Mouse (Mus musculus): ENCODE measurements around the gene Cped1. TPM values are rescaled to one million over a fixed set of nuclear protein-coding genes. Genes with fewer than 3 reads are reported as not detected.
"Not testable (repeated sequence)": the region's sequence is repeated elsewhere in the genome, so short reads cannot be mapped to it uniquely, and the experiment has no call there.

Gene Cped1
- total RNA-seq, 2 experiments from 2014 or later, result 0.72 to 2.1 TPM

DNA sequence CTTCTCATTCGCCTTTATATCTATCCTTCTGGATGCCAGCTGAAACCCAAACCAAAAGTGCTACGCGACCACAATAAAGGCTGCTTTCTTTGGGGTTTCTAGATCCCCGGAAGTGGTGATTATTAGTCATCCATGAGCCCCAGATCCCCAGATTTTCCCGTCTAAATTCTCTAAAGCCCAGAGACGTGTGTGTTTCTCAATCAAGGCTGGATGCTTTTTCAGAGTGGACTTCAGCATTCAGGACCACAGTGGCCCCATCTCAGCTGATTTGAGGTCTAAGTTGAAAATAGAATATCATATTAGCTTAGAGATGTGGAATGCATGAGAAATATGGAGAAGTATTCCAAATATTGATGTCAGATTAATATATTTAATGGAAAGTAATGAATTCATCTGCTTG lies 226.4 kb downstream of the Cped1 start:
- ATAC-seq (replicated peaks; ENCODE audit: poor library complexity, severe bottlenecking), result no peak

DNA sequence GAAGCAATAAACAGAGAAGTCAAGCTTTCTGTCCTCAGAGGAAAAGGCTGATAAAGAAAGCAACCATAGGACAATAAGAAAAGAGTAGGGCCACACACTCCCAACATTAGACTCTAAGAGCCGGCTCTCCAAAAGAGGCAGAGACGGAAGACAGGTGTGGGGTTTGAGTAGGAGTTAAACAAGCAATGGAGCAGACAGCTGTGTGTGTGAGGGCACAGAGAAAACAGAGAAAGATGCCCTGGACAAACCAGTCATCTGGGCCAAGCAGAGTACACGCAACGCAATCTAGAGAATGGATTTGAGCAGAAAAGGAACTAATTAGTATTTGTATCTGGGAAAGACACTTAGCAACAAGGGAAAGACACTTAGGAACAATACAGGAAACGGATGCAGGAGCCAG lies 227.5 kb downstream of the Cped1 start:
- ATAC-seq (replicated peaks; ENCODE audit: poor library complexity, severe bottlenecking), result no peak

DNA sequence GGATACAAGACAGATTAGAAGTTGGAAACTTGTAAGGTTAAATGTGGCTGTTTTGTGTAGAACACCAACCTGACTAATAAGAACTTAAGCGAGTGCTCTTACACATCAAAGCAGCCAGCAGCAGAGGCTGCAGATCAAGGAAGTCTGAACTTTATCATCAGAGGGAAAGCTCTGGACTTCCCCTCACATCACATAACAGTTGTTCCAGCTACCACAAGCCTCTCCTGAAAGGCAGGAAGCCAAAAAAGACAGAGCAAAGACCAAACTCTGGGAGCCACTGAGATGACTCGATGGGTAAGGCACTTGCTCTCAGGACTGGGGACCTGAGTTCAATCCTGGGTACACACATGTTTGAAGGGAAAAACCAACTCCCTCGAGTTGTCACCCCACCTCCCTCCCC lies 228.1 kb downstream of the Cped1 start:
- ATAC-seq (replicated peaks; ENCODE audit: poor library complexity, severe bottlenecking), result no peak; the same call in 1 of the 2 replicates

DNA sequence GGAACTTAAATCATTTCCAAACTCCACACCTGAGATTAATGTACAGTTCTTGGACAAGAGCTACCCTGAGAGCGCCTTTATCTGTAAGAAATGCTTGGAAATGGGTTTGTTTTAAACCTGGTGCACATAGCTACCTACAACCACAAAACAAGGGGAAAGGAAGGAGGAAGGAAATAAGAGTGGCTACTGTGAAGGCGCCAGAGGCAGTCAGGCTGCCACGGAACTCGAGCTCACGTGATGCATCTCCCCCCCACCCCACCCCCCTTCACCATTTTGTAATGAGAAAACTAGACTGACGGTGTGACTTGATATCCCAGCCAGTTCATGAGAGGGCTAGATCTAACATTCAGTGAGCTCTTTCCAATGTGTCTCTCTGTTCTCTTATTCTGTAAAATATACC lies 228.9 kb downstream of the Cped1 start:
- peak; percentile 56 for ATAC-seq (replicated peaks; ENCODE audit: poor library complexity, severe bottlenecking)

DNA sequence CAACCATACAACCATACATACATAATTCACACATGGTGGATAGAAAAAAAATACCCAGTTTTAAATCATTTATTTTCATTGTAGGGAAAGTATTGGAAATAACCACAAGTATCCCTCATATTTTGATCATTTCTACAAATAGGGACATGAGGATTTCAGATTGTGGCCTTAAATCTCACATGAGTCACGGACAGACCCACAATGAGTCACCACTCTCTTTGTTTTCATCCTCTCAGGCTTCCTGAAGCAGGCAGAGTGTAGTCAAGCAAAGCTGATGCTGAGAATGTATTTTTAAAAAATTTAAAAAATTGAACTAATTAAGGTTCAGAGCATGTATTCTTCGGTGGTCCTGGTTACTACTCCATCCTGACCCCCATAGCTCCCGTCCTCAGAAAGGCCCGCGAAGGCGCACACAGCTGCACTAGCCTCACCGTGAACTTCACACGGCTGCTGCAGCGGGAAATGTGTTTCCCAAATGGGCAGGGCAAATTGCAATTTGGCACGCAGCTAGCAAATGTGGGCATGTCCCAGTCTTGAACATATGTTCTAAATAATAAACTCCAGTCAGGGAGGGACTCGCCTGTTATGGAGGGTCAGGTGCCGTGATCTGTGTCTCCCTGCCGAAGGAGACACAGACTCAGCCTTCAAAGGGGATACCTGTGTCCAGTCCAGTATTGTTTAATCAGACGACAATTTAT lies 230.7 kb downstream of the Cped1 start:
- ATAC-seq (replicated peaks; ENCODE audit: poor library complexity, severe bottlenecking), result no peak

DNA sequence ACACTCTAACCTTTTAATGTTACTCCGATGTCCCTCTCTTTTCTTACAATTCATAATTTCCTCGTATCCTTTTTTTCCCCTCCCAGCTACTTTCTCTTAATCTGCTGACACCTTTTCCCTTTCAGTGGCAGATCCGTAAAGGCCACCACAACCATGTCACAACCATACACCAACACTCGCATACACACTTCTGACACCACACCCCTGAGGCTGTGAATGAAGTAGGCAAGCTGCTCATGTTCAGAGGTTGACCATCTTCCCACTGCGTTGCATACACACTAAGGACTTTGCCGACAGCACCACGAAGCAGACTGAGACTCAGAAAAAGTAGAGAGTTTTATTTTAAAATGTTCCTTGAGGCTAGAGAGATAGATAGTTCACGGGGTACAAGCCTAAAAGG lies 235.4 kb downstream of the Cped1 start:
- no peak for ATAC-seq (replicated peaks; ENCODE audit: poor library complexity, severe bottlenecking)

DNA sequence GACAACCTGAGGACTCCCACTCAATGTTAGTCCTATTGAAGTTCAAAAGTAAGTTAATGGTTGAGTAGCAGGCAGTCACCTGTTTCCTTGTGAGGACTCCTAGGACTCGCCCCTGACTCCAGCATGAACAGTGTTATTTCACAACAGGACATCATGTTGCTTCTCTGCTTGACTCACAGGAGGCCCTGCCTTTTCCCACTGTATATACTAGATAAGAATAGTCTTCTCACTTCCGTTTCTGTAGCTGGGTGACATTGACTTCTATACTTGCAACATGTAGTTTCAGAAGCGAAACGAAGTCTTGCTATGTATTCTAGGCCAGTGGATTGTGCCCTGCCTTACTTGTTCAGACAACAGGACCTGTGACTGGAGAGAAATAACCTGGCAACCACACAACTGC lies 236.4 kb downstream of the Cped1 start:
- peak; percentile 98 for ATAC-seq (replicated peaks; ENCODE audit: poor library complexity, severe bottlenecking)

DNA sequence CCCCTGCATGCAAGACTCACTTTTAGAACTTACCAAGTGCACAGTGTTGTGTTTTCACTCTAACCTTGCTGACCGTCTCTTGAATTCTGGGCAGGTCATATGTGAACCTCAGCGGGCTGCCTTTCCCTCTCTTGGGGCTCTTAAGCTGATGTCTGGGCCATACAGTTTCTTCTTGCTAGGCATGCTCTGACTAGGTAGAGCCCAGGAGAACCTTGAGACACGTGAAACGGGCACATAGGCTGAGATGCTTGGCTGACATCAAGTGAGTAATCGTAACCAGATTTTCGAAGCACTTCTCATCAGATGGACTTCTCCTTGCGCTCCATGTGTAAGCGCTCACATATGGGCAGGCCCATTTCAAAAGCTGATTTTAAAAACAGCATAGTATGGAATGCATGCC lies 237.2 kb downstream of the Cped1 start:
- no peak for ATAC-seq (replicated peaks; ENCODE audit: poor library complexity, severe bottlenecking)

DNA sequence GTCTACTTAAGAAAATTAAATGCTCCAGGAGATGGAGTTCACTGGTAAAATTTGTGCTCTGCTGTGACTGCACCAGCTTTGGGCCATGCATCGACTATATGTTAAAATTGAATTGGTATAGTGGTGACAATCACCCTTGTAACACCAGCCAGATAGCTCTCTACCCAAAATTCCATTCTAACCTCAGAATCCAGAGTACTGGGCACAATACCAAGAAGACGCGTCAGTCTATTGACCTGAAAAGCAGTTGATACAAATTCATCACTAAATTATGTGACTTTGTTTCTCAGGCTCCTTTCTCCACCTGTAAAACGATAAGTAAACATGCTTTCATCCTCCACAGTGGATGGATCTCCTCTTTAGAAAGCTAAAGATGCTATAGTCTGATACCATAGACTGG lies 238.6 kb downstream of the Cped1 start:
- no peak for ATAC-seq (replicated peaks; ENCODE audit: poor library complexity, severe bottlenecking)

DNA sequence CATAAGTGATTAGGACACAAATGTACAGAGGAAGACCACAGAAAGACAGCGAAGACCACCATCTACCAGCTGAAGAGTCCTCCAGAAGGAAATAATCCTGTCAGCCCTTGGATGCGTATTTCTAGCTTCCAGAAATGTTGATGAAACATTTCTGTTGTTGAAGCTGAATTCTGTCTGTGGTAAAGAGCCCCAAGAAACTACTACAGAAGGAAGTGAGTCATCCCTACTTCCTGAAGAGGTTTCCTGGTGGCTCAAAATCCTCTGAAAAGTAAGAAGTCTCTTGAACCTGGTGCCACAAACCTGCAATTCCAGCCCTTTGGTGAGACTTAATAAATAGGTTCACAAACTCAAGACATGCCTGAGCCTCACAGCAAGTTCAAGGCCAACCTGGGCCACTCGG lies 245.5 kb downstream of the Cped1 start:
- ATAC-seq (replicated peaks; ENCODE audit: poor library complexity, severe bottlenecking), result peak; percentile 77

DNA sequence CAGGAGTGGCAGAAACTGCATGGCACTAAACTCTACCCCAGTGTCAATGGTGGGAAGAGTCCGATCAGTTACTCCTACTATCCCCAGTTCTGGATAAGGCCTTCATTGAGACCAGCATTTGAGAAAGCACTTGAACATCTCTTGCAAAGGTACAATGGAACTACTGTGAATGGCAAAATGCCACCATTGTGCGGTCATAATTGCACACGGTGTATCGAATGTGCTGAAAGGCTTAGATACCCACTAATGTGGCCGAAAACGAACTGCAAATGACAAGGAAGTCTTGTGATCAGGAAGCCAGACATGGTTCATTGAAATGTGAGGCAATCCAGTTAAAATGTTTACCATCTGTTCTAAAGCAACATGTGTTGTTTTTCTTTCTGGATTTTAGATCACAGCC lies 247.8 kb downstream of the Cped1 start:
- no peak for ATAC-seq (replicated peaks; ENCODE audit: poor library complexity, severe bottlenecking)

DNA sequence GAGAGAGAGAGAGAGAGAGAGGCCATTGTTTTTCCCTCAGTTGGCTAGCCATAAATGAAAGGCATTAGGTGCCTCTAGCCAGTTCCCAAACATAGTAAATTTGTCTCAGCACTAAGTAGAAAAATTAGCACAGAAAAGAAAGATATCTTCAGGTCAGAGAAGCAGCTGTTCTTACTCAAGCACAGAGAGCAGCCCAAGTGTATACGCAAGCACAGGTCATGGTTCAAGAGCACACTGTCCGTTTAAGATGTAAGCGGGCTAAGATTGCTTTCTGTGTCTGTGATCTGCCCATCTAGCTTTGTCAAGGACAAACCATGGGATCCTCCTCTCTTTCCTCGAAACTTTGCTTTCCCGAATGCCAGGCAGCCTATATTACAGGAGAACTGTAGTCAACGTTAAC lies 249.4 kb downstream of the Cped1 start:
- ATAC-seq (replicated peaks; ENCODE audit: poor library complexity, severe bottlenecking), result no peak

DNA sequence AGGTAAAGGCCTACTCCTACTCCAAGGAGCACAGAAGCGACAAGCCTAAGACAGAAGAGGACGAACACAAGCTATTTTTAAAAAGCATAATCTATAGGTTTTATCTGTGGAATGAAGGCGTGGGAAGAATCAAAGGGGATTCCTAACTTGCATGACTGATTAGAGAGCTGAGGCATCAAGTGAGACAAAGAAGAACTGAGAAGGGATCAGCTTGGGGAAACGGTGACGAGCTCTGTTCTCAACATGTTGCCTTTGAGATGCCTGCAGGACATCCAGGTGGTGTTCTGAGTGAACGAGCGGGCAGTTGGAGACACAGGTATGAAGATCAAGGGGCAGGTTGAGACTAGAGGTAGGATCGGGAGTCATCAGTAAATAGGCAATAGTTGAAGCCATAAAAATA lies 257.6 kb downstream of the Cped1 start:
- no peak for ATAC-seq (replicated peaks; ENCODE audit: poor library complexity, severe bottlenecking)

DNA sequence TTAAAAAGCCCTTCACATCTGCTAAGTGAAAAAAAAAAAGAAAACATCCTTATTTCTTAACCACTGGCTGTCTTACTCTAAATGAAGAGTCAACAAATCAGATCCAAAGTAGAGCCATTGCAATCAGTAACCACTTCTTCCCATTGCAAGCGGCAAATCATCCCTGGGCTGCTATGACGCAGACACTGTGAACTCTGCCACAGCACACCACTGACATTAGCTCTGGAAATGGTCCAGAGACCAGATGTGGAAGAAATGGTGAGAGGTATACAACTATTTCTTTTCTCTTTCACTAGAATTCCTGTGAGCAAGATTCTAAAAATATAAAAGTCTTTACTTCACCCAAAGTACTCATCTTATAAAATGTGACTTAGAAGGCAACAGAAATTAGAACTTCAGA lies 261.0 kb downstream of the Cped1 start:
- no peak for ATAC-seq (replicated peaks; ENCODE audit: poor library complexity, severe bottlenecking)

DNA sequence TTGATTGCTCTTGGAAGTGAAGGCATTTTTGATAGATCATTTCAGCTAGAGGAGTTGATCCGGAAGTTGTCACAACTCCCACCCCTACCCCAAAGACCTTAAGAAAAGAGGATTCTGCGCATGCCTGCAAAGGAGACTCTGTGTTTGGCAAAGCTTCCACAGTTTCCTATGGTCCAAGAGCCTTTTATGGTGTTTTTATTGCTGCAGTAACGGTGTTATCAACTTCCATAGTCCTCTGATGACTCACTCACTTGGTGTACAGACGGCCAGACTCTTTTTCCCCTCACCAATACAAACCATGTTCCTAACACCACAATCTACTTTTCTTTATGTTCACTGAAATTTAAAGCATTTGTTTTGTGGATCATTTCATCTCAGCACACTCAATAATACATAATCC lies 273.1 kb downstream of the Cped1 start:
- no peak for ATAC-seq (replicated peaks; ENCODE audit: poor library complexity, severe bottlenecking)

DNA sequence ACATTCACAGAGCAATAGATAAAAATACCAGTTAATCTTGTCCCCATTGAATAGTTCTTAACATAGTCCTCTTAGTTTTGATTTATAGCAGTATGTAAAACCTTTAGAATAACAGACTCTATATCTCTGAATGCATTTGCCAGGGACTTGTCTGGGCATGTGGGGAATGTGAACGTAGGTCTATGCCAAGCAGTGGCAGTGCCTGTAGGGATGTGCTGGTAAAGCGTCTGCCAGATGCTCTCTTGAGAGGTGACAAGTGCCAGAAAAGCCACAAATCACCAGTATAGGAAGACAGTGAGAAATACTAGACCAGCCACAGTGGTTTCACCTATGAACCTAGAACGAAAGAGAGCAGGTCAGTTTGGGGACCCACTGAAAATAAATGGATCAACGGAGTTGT lies 276.8 kb downstream of the Cped1 start:
- ATAC-seq (replicated peaks; ENCODE audit: poor library complexity, severe bottlenecking), result no peak

DNA sequence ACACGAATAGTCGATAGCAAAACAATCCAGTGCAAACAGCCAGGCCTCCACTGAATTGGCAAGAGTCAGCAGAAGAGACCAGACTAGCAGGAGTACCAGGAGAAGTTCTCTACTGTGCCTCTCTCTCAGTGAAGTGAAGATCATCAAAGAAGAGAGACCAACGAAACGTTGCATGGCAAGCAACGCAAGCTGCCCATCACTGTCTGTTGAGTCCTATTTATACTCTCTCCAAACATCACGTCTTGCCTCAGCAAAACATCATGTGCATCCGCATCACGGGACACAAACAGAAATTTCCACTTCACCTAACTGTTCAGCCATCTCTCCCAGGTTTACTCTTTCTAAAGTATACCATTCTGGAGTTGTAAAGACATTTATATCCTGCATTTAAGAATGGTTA lies 278.4 kb downstream of the Cped1 start:
- not testable (repeated sequence) for ATAC-seq (replicated peaks; ENCODE audit: poor library complexity, severe bottlenecking)

DNA sequence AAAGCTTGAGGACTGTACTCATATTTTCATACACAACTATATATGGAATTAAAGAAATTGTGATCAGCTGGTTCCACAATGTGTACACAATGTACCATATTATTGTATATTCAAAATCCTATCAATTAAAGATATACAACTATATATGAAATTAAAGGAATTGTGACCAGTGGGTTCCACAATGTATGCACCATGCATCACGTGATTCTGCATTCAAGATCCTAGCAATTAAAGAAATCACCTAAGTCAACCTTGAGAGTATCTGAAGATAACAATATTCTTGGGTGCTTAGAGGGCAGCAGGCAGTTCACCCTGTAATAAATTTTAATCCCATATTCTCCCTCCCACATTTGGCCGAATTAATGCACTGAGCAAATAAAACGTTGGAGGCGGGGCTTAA lies 280.3 kb downstream of the Cped1 start:
- no peak for ATAC-seq (replicated peaks; ENCODE audit: poor library complexity, severe bottlenecking)

DNA sequence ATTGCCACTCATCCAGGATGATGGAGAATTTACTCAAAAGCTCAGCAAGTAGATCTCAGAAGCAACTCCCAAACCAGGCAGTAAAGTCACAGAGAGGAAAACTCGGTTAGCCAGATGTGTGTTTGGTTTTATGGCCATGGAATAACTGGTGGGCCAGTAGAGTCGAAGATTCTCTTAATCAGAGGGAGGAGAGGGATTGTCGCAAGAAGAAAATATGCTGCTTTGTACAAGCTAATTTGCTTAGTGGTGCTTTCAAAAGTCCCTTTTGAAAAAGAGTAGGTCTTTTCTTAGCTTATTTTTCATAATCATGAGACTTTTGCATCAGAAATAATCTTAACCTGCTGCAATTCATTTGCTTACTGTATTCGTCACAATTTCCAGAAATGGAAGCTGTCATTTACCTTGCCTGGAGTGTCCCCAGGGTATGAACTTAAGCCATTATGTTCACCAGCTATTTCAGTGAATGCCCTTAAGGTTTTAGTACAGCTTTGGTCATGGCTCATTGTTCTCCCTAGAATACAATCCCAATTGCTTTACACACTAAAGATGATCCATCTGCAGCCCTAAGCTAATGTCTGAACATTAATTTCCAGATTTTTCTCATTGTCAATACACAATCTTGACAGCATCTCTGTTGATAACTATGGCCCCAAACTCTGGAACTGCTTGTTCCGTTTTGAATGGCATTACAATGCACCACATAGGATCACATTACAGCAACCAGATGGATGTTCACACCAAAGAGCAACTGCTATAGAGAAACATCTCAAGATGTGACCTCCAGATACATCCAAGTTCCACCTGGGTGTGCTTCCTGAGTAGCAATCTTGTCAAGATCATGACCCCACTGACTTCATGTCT lies 282.3 kb downstream of the Cped1 start:
- ATAC-seq (replicated peaks; ENCODE audit: poor library complexity, severe bottlenecking), result no peak

DNA sequence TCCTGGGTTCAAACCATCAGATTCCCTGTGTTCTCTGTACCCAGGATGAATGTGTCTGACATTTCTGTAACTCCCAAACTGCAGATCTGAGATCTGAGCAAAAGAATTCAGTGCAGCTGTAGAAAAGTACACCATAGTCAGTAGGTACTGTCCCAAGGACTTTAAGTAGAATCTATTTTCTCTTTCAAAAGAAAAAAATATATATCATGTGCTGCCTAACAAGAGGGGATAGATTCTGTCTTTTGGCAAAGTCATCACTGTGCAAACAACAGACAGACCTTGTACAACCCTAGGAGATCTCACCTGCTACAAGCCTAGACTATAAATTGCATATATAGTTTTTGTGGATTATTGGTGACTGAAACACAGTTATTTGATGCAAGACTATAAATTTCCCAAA lies 283.0 kb downstream of the Cped1 start:
- ATAC-seq (replicated peaks; ENCODE audit: poor library complexity, severe bottlenecking), result no peak

DNA sequence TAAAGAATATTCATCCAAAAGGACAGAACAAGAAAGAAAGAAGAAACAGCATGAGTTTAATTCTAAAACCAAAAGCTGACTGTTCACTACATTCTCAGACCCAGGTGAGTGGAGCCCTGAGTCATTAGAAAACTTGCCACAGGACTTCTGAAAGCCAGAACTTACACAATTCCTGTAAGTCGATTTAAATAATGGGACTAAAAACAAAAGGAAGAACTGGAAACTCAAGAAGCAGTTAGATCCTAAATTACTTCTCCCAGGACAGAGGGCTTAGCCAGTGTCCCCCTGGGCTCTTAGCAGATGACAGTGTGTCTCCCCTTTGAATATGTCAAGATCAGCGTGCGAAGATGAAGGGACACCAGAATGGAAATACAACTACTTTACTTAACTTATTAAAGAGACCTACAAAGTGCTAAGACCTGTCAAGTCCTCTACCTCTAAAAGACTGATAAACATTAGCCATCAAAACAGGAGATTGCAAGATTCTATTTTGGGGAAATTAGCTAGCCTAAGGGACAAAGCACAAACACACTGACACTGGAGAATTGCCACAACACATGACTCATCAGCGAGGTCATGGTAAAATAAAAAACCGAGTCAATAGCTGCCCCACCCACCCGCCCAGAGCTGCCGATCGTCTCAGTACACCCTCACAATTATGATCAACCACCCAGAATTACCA lies 284.3 kb downstream of the Cped1 start:
- 0 out of 2 replicates have a peak, but pooled peaks have one; percentile 3 for ATAC-seq (replicated peaks; ENCODE audit: poor library complexity, severe bottlenecking)

Data from granulocyte monocyte progenitor cell, adult 5-6 weeks (primary cell).